Mouse (Mus musculus): ENCODE data around the gene Cbx7.

- TF ChIP-seq ZC3H11A (IDR thresholded peaks at IDR 0.05; ENCODE audit: borderline replicate concordance, low read depth, low read length) (no peak), MAFK (IDR thresholded peaks at IDR 0.05; ENCODE audit: insufficient read depth, low read depth, low read length) (no peak), HCFC1 (IDR thresholded peaks at IDR 0.05; ENCODE audit: borderline replicate concordance, insufficient read depth, low read length) (no peak)
Observed at GRCm38 (mm10) chr15:80020516-80020915, 49.6 kb upstream of the Cbx7 start.
